Mouse (Mus musculus): ENCODE results near the gene Itgb2.

GRCm38 (mm10) chr10:77569973-77570658 is 40.1 kb downstream of the Itgb2 start:
- TF ChIP-seq EP300 (IDR thresholded peaks at IDR 0.05; ENCODE audit: low read depth), result no peak
- TF ChIP-seq CTCF (IDR thresholded peaks at IDR 0.05; ENCODE audit: low read depth), result no peak
